Mouse (Mus musculus): ENCODE data around the gene Srarp. TPM values are rescaled to one million over a fixed set of nuclear protein-coding genes. Genes with fewer than 3 reads are reported as not detected.

The Srarp gene
- polyA plus RNA-seq, 1 experiment from 2014 or later, result 0.35 TPM

- H3K9ac ChIP-seq (ENCODE audit: low read depth, low read length), result no peak overlapping the region
- no peak overlapping the region for H3K4me3 ChIP-seq (ENCODE audit: low read length)
- no peak overlapping the region for H3K4me2 ChIP-seq (ENCODE audit: low read length)
- H3K4me1 ChIP-seq (ENCODE audit: control insufficient read depth, insufficient read depth, low read depth, low read length), result peaks cover 2% of the 10 kb centered on the region; the same call in 1 of the 2 replicates
- 57% methylated on average over 14 of the region's 14 CpGs for WGBS
- H3K9me3 ChIP-seq (ENCODE audit: control insufficient read depth, low read length), result no peaks in the 10 kb centered on the region
- ATAC-seq, result no peak
- H3K27ac ChIP-seq (ENCODE audit: low read depth, low read length), result no peak overlapping the region
- H3K36me3 ChIP-seq (ENCODE audit: control insufficient read depth, insufficient read depth, low read length), result no peaks in the 10 kb centered on the region
- no peaks in the 10 kb centered on the region for H3K27me3 ChIP-seq (replicated peaks; ENCODE audit: control insufficient read depth, insufficient read depth, low read length)
These were observed 3.2 kb downstream of the Srarp start for GRCm38 (mm10) chr4:141432666-141433065.

- H3K4me3 ChIP-seq (ENCODE audit: low read length), result no peak overlapping the region
- no peaks in the 10 kb centered on the region for H3K36me3 ChIP-seq (ENCODE audit: control insufficient read depth, insufficient read depth, low read length)
- ATAC-seq, result no peak
- no peaks in the 10 kb centered on the region for H3K9me3 ChIP-seq (ENCODE audit: control insufficient read depth, low read length)
- H3K4me1 ChIP-seq (ENCODE audit: control insufficient read depth, insufficient read depth, low read depth, low read length), result peaks cover 8% of the 10 kb centered on the region
- H3K9ac ChIP-seq (ENCODE audit: low read depth, low read length), result no peak overlapping the region
- 44% methylated on average over 9 of the region's 9 CpGs for WGBS
- H3K4me2 ChIP-seq (ENCODE audit: low read length), result no peak overlapping the region
- no peak overlapping the region for H3K27ac ChIP-seq (ENCODE audit: low read depth, low read length)
- no peaks in the 10 kb centered on the region for H3K27me3 ChIP-seq (replicated peaks; ENCODE audit: control insufficient read depth, insufficient read depth, low read length)
These were observed 4.9 kb downstream of the Srarp start for GRCm38 (mm10) chr4:141430997-141431396.

- Histone ChIP-seq H3K36me3 (ENCODE audit: control insufficient read depth, insufficient read depth, low read length) (no peaks in the 10 kb centered on the region), H3K4me3 (ENCODE audit: low read length) (no peak overlapping the region), H3K27me3 (replicated peaks; ENCODE audit: control insufficient read depth, insufficient read depth, low read length) (no peaks in the 10 kb centered on the region), H3K4me2 (ENCODE audit: low read length) (no peak overlapping the region), H3K9ac (ENCODE audit: low read depth, low read length) (no peak overlapping the region), H3K27ac (ENCODE audit: low read depth, low read length) (no peak overlapping the region), H3K9me3 (ENCODE audit: control insufficient read depth, low read length) (no peaks in the 10 kb centered on the region), H3K4me1 (ENCODE audit: control insufficient read depth, insufficient read depth, low read depth, low read length) (peaks cover 17% of the 10 kb centered on the region)
- 51% methylated on average over 9 of the region's 9 CpGs for WGBS
- no peak for ATAC-seq
These were observed 6.1 kb downstream of the Srarp start for GRCm38 (mm10) chr4:141429847-141430246.

- H3K27me3 ChIP-seq (replicated peaks; ENCODE audit: control insufficient read depth, insufficient read depth, low read length), result no peaks in the 10 kb centered on the region
- no peaks in the 10 kb centered on the region for H3K9me3 ChIP-seq (ENCODE audit: control insufficient read depth, low read length)
- H3K4me3 ChIP-seq (ENCODE audit: low read length), result no peak overlapping the region
- H3K4me2 ChIP-seq (ENCODE audit: low read length), result no peak overlapping the region
- ATAC-seq, result no peak
- no peaks in the 10 kb centered on the region for H3K36me3 ChIP-seq (ENCODE audit: control insufficient read depth, insufficient read depth, low read length)
- WGBS, result 74% methylated on average over 6 of the region's 6 CpGs
- H3K4me1 ChIP-seq (ENCODE audit: control insufficient read depth, insufficient read depth, low read depth, low read length), result peaks cover 17% of the 10 kb centered on the region
- H3K9ac ChIP-seq (ENCODE audit: low read depth, low read length), result no peak overlapping the region
- H3K27ac ChIP-seq (ENCODE audit: low read depth, low read length), result no peak overlapping the region
These were observed 6.5 kb downstream of the Srarp start for GRCm38 (mm10) chr4:141429381-141429780.

GRCm38 (mm10) chr4:141427921-141428320 is 8.0 kb downstream of the Srarp start:
- Histone ChIP-seq H3K9ac (ENCODE audit: low read depth, low read length) (no peak overlapping the region), H3K36me3 (ENCODE audit: control insufficient read depth, insufficient read depth, low read length) (no peaks in the 10 kb centered on the region), H3K4me1 (ENCODE audit: control insufficient read depth, insufficient read depth, low read depth, low read length) (peaks cover 16% of the 10 kb centered on the region), H3K9me3 (ENCODE audit: control insufficient read depth, low read length) (no peaks in the 10 kb centered on the region), H3K4me3 (ENCODE audit: low read length) (no peak overlapping the region), H3K27me3 (replicated peaks; ENCODE audit: control insufficient read depth, insufficient read depth, low read length) (no peaks in the 10 kb centered on the region), H3K4me2 (ENCODE audit: low read length) (no peak overlapping the region), H3K27ac (ENCODE audit: low read depth, low read length) (no peak overlapping the region)
- 86% methylated on average over 13 of the region's 13 CpGs for WGBS
- ATAC-seq, result no peak

- Histone ChIP-seq H3K27ac (ENCODE audit: low read depth, low read length) (no peak overlapping the region; the same call in 1 of the 2 replicates), H3K9ac (ENCODE audit: low read depth, low read length) (no peak overlapping the region), H3K36me3 (ENCODE audit: control insufficient read depth, insufficient read depth, low read length) (no peaks in the 10 kb centered on the region), H3K4me3 (ENCODE audit: low read length) (no peak overlapping the region), H3K27me3 (replicated peaks; ENCODE audit: control insufficient read depth, insufficient read depth, low read length) (no peaks in the 10 kb centered on the region), H3K4me2 (ENCODE audit: low read length) (peak overlapping the region; percentile 82), H3K4me1 (ENCODE audit: control insufficient read depth, insufficient read depth, low read depth, low read length) (peaks cover 14% of the 10 kb centered on the region), H3K9me3 (ENCODE audit: control insufficient read depth, low read length) (no peaks in the 10 kb centered on the region)
- WGBS, result 85% methylated on average over 10 of the region's 10 CpGs
- no peak for ATAC-seq
These were observed 8.8 kb downstream of the Srarp start for GRCm38 (mm10) chr4:141426796-141427745.

- Histone ChIP-seq H3K36me3 (ENCODE audit: control insufficient read depth, insufficient read depth, low read length) (no peaks in the 10 kb centered on the region), H3K4me2 (ENCODE audit: low read length) (peak overlapping the region; percentile 82), H3K4me1 (ENCODE audit: control insufficient read depth, insufficient read depth, low read depth, low read length) (peaks cover 14% of the 10 kb centered on the region), H3K27ac (ENCODE audit: low read depth, low read length) (peak overlapping the region; percentile 76), H3K9me3 (ENCODE audit: control insufficient read depth, low read length) (no peaks in the 10 kb centered on the region), H3K27me3 (replicated peaks; ENCODE audit: control insufficient read depth, insufficient read depth, low read length) (no peaks in the 10 kb centered on the region), H3K9ac (ENCODE audit: low read depth, low read length) (peak overlapping the region; percentile 73), H3K4me3 (ENCODE audit: low read length) (peak overlapping the region; percentile 54)
- ATAC-seq, result peak; percentile 96
- WGBS, result 6% methylated on average over 33 of the region's 36 CpGs
These were observed 10.1 kb downstream of the Srarp start for GRCm38 (mm10) chr4:141425484-141426479.

GRCm38 (mm10) chr4:141423691-141424431 is 12.0 kb downstream of the Srarp start:
- Histone ChIP-seq H3K9me3 (ENCODE audit: control insufficient read depth, low read length) (no peaks in the 10 kb centered on the region), H3K4me1 (ENCODE audit: control insufficient read depth, insufficient read depth, low read depth, low read length) (peaks cover 14% of the 10 kb centered on the region), H3K27me3 (replicated peaks; ENCODE audit: control insufficient read depth, insufficient read depth, low read length) (no peaks in the 10 kb centered on the region), H3K27ac (ENCODE audit: low read depth, low read length) (no peak overlapping the region), H3K4me3 (ENCODE audit: low read length) (no peak overlapping the region), H3K36me3 (ENCODE audit: control insufficient read depth, insufficient read depth, low read length) (no peaks in the 10 kb centered on the region), H3K4me2 (ENCODE audit: low read length) (no peak overlapping the region), H3K9ac (ENCODE audit: low read depth, low read length) (no peak overlapping the region)
- ATAC-seq, result no peak
- 75% methylated on average over 6 of the region's 13 CpGs for WGBS
